Mouse (Mus musculus) hindbrain, embryonic 11.5 days (tissue): ENCODE data around the gene Golgb1. TPM values are rescaled to one million over a fixed set of nuclear protein-coding genes. Genes with fewer than 3 reads are reported as not detected.

Experiments
- ATAC-seq: fragments of 200-750 bp; cut with Nextera tagmentation; 2 replicates; pipeline ENCODE4 v1.8.0; 2017; ENCODE audit warnings: mild to moderate bottlenecking, moderate TSS enrichment, moderate library complexity; ENCODE audit not compliant: low FRiP score
- DNase-seq: peaks from one replicate; pipeline ENCODE4 v3.0.0-alpha.2; 2015; ENCODE audit warnings: low spot score
- H3K27ac ChIP-seq: fragments of 300-500 bp; sonication (generic); 2 replicates; pipeline ENCODE4 v1.5.1; 2014; ENCODE audit warnings: mild to moderate bottlenecking, low read depth, low read length
- H3K27me3 ChIP-seq: fragments of 300-500 bp; sonication (generic); 2 replicates; pipeline ENCODE4 v1.6.1; 2014; ENCODE audit warnings: mild to moderate bottlenecking, low read length, moderate library complexity, mixed read lengths; ENCODE audit not compliant: control insufficient read depth, insufficient read depth
- H3K36me3 ChIP-seq: fragments of 300-500 bp; sonication (generic); 2 replicates; pipeline ENCODE4 v1.6.1; 2014; ENCODE audit warnings: mild to moderate bottlenecking, low read length, moderate library complexity, mixed read lengths; ENCODE audit not compliant: control insufficient read depth, insufficient read depth
- H3K4me1 ChIP-seq: fragments of 300-500 bp; sonication (generic); replicated peaks from 2 replicates; pipeline ENCODE4 v1.6.1; 2014; ENCODE audit warnings: low read length, mixed read lengths; ENCODE audit not compliant: control insufficient read depth, insufficient read depth
- H3K4me2 ChIP-seq: fragments of 300-500 bp; sonication (generic); replicated peaks from 2 replicates; pipeline ENCODE4 v1.6.1; 2014; ENCODE audit warnings: mild to moderate bottlenecking, low read depth, low read length
- H3K4me3 ChIP-seq: fragments of 300-500 bp; sonication (generic); 2 replicates; pipeline ENCODE4 v1.5.1; 2014; ENCODE audit warnings: low read depth, low read length
- H3K9ac ChIP-seq: fragments of 300-500 bp; sonication (generic); 2 replicates; pipeline ENCODE4 v1.6.1; 2014; ENCODE audit warnings: low read depth, low read length
- H3K9me3 ChIP-seq: fragments of 300-500 bp; sonication (generic); 2 replicates; pipeline ENCODE4 v1.6.1; 2016; ENCODE audit warnings: low read length; ENCODE audit not compliant: control insufficient read depth
- WGBS: fragments of 180-500 bp; shearing (Covaris S2); extraction: QIAGEN DNeasy Blood & Tissue Kit; methylation state at CpG from one replicate; pipeline ENCODE4 v1.1.7; 2014; 5-methylcytosine and 5-hydroxymethylcytosine counted together
- polyA plus RNA-seq: library from polyadenylated mRNA; unstranded; fragments of >200 nt; fragmentation: Nextera tagmentation; extraction: Ambion mirVana; gene quantifications from 2 replicates; pipeline ENCODE4 v1.2.1, GENCODE M21; 2014

Golgb1 gene
- polyA plus RNA-seq, 1 experiment from 2014 or later: 91.0 TPM

DNA sequence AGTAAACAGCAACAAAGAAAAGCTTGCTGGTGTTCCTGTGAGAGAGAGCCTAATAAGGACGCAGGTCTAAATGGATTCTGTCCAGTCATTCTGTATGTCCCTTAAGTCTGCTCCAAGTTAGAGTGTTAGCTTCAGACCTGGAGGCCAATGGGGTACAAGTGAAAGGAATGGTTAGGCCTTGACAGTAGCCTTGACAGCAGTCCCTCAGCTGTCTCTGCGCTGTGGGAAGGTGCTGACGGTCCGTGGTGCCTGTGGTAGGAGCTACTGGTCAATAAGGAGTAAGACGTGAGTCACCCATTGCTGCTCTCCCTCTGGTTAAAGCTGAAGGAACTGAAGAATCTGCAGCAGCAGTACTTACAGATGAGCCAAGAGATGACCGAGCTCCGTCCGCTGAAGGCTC is 49.4 kb downstream of the Golgb1 start:
- Histone ChIP-seq H3K4me2 (no peak overlapping the region), H3K9ac (no peak overlapping the region), H3K27me3 (no peaks in the 10 kb centered on the region), H3K27ac (no peak overlapping the region), H3K36me3 (peaks cover 4% of the 10 kb centered on the region; the same call in 1 of the 2 replicates), H3K9me3 (no peaks in the 10 kb centered on the region), H3K4me1 (no peaks in the 10 kb centered on the region), H3K4me3 (no peak overlapping the region)
- 98% methylated on average over 8 of the region's 8 CpGs for WGBS
- ATAC-seq (no peak), DNase-seq (no peak)

DNA sequence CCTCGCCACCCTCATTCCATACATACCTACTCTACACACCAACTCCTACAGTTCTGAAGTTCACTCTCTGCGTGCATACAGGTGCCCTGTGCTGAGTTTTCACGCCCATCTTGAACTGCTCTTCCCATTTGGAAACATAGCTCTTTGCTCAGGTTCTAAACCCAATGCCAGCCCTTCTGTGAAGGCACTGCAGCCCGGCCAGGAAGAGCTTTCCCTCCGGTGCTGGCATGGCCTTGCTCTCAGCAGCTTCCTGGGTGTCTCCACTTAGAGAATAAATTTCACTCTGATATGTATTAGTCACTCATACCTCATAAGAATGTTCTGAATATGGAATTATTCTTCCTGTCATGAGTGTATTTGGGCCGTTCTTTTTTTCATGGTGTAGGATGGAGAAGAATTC is 50.4 kb downstream of the Golgb1 start:
- no peak for DNase-seq
- 93% methylated on average over 6 of the region's 6 CpGs for WGBS
- Histone ChIP-seq H3K4me1 (no peaks in the 10 kb centered on the region), H3K27ac (no peak overlapping the region), H3K4me3 (no peak overlapping the region), H3K4me2 (no peak overlapping the region), H3K9ac (no peak overlapping the region), H3K27me3 (no peaks in the 10 kb centered on the region), H3K9me3 (no peaks in the 10 kb centered on the region), H3K36me3 (peaks cover 4% of the 10 kb centered on the region; the same call in 1 of the 2 replicates)
- no peak for ATAC-seq

DNA sequence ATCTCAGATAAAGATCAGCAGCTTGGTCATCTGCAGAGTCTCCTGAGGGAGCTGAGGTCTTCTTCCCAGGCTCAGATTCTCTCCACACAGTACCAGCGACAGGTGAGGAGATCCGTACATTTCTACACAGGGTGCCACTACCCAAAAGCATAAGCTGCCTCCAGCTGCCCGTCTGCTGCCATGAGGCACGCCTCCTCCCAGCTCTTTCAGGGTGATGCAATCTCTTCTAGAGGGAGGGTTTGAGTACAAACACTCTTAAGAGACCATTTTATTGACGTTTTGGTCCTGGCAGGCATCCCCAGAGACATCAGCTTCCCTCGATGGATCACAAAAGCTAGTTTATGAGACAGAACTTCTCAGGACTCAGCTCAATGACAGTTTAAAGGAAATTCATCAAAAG is 50.9 kb downstream of the Golgb1 start:
- peaks cover 4% of the 10 kb centered on the region; the same call in 1 of the 2 replicates for H3K36me3 ChIP-seq
- DNase-seq: no peak
- no peaks in the 10 kb centered on the region for H3K4me1 ChIP-seq
- no peaks in the 10 kb centered on the region for H3K9me3 ChIP-seq
- H3K9ac ChIP-seq: no peak overlapping the region
- no peak overlapping the region for H3K4me3 ChIP-seq
- no peak overlapping the region for H3K27ac ChIP-seq
- no peak for ATAC-seq
- H3K27me3 ChIP-seq: no peaks in the 10 kb centered on the region
- no peak overlapping the region for H3K4me2 ChIP-seq
- 91% methylated on average over 6 of the region's 6 CpGs for WGBS

DNA sequence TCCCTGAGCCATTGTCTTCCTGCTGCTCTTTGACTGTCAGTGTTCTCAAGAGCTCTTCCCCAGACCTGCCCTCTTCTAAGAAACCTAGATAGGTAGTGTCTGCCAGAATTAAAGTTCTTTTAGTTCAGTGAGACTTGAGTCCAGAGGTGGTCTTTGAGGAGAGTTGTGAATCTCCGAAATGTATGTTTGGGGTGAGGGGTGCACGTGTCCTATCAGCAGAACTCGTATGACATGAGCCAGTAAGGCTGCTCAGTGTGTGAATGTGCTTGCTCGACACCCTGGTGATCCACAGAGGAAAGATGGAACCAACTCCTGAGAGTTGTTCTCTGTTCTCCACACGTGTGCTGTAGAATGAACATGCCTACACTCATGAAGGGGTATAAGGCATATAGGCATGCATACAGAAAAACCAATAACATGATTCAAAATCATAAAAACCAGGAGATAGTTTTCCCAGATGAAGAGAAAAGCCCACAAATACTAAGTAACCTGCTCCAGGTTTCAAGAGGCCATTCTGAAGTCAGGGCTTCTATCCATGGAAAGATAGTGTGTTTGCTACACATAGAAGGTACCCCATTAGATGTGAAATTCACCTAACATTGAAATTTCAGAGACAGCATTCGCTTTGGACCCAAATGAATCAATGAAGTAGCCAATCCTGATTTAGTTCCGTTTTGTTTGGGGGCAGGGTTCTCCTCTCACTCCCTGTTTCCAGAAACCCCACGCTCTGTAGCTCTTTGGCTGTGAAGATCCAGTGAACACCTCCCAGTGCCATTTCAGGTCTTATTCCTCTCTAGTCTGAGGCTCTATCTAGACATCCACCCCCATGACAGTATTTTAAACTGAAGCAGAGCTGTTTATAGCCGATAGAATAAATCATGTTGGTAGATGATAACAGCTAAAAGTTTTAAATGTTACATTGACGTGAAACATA is 51.8 kb downstream of the Golgb1 start:
- H3K27me3 ChIP-seq: no peaks in the 10 kb centered on the region
- H3K4me1 ChIP-seq: no peaks in the 10 kb centered on the region
- H3K27ac ChIP-seq: no peak overlapping the region
- 93% methylated on average over 10 of the region's 10 CpGs for WGBS
- no peaks in the 10 kb centered on the region for H3K9me3 ChIP-seq
- peaks cover 4% of the 10 kb centered on the region; the same call in 1 of the 2 replicates for H3K36me3 ChIP-seq
- no peak overlapping the region for H3K4me2 ChIP-seq
- H3K9ac ChIP-seq: no peak overlapping the region
- DNase-seq (no peak), ATAC-seq (no peak)
- no peak overlapping the region for H3K4me3 ChIP-seq

DNA sequence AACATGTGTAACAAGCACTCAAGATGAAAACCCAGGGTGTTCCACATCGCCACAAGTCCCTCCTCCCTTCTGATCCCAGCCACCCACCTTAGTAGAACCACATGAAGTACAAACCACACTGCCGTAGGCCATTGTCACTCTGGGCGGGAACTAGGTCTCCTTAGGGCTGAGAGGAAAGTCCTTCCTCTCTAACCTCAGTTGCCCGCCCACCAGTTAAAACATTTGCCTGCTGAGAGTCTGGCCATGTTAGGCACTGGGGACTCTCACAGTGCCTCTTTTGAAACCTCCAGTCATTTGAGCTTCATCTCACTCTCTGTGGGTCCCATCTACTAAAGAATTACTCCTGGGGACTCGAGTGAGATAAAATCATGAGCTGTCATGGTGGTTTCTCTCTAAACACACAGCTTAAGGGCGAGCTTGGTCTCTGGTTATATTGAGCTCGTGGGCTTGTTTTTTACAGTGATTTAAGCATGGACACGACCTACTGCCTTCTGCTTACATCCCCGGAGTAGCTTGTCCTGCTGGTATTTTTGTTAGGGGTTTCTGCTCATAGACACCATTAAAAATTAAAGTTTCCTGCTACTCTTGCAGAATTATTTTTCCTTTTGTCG is 52.7 kb downstream of the Golgb1 start:
- Histone ChIP-seq H3K36me3 (peaks cover 4% of the 10 kb centered on the region; the same call in 1 of the 2 replicates), H3K27me3 (no peaks in the 10 kb centered on the region), H3K9me3 (no peaks in the 10 kb centered on the region), H3K4me2 (no peak overlapping the region), H3K4me3 (no peak overlapping the region), H3K27ac (no peak overlapping the region), H3K9ac (no peak overlapping the region), H3K4me1 (no peaks in the 10 kb centered on the region)
- DNase-seq (no peak), ATAC-seq (no peak)
- 85% methylated on average over 10 of the region's 10 CpGs for WGBS

DNA sequence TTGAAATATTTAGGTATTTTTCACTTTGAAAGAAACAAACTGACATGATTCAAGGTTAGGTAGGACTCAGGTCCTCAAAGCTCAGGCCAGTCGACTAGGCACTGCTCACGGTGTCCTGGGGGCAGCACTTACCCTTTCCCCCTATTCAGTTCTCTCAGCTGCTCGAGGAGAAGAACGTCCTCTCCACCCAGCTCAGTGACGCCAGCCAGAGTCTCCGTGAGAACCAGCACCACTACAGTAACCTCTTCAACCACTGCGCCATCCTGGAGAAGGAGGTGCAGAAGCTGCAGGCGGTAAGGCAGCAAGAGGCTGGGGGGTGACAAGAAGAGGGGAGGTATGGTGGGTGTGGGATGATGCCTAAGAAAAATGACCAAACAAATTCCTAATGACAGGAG is 53.2 kb downstream of the Golgb1 start:
- Histone ChIP-seq H3K27ac (no peak overlapping the region), H3K9ac (no peak overlapping the region), H3K4me1 (no peaks in the 10 kb centered on the region), H3K4me2 (no peak overlapping the region), H3K27me3 (no peaks in the 10 kb centered on the region), H3K4me3 (no peak overlapping the region), H3K36me3 (peaks cover 5% of the 10 kb centered on the region; the same call in 1 of the 2 replicates), H3K9me3 (no peaks in the 10 kb centered on the region)
- DNase-seq (no peak), ATAC-seq (no peak)
- 94% methylated on average over 8 of the region's 8 CpGs for WGBS

DNA sequence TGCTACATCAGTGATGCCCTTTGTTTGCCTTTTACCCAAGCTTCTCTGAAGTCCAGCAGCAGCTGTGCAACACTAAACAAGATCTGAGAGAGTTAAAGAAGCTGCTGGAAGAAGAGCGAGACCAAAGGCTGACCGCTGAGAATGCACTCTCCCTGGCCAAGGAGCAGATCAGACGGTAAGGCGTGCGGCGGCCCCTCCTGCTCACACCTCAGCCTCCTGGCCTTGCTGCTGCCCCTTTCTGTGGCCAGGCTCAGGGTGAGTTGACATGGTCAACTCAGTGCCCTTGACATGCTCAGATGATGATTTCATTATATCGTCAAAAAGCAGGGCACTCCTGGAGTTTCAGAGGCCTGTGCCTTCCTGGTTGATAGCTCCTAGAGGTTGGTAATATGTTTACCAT is 54.3 kb downstream of the Golgb1 start:
- H3K9ac ChIP-seq: no peak overlapping the region
- H3K4me1 ChIP-seq: no peaks in the 10 kb centered on the region
- no peak for DNase-seq
- no peak overlapping the region for H3K4me3 ChIP-seq
- no peak overlapping the region for H3K27ac ChIP-seq
- no peak for ATAC-seq
- peaks cover 5% of the 10 kb centered on the region; the same call in 1 of the 2 replicates for H3K36me3 ChIP-seq
- no peaks in the 10 kb centered on the region for H3K9me3 ChIP-seq
- no peak overlapping the region for H3K4me2 ChIP-seq
- H3K27me3 ChIP-seq: no peaks in the 10 kb centered on the region
- 94% methylated on average over 7 of the region's 7 CpGs for WGBS

DNA sequence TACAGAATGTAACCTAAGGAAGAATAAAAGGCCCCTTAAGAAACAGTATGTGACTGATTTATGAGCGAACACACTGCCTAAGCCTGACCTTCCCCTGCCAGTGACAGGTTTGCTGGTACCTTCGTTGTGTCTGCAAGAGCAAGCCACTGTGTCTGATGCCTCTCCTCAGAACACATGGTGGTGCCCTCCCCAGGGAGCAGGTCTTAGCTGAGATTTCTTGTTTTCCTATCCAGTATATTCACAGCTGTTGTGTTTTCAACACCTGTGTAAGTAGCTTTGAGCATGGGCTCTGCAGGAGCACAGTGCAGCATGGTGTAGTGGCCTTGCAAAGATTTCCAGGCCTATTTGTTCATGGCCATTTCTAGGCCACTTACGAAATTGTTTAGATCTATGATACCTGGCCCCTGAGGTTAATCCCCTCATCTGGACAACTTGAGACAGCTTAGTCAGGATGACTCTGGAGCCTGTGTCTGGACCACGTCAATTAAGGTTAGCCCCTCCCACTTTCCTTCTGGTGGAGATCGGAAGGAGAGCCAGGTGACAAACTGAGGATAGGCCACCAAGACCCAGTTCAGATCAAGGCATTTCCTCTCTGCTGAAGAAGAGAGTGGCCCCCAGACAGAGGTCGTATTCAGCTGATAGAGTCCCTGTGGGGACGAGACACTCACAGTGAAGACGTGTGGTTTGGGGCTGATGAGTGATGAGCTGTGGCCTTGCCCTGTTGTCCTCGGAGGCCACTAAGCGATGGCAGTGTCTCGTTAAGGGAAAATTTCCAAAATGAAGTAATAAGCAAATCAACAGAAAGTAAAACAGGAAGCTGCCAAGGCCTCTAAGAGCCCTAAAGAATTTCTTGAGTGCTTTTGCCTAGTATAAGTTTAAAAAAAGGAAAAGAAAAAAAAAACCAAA is 55.5 kb downstream of the Golgb1 start:
- ATAC-seq (no peak), DNase-seq (no peak)
- Histone ChIP-seq H3K27me3 (no peaks in the 10 kb centered on the region), H3K9me3 (no peaks in the 10 kb centered on the region), H3K9ac (no peak overlapping the region), H3K27ac (no peak overlapping the region), H3K36me3 (peaks cover 5% of the 10 kb centered on the region; the same call in 1 of the 2 replicates), H3K4me1 (no peaks in the 10 kb centered on the region), H3K4me2 (no peak overlapping the region), H3K4me3 (no peak overlapping the region)
- 78% methylated on average over 11 of the region's 11 CpGs for WGBS
